Mouse (Mus musculus) bone marrow macrophage, adult 2 months (primary cell): Measurements from ENCODE around the gene Ctsz.

Experiments
- CTCF ChIP-seq: IDR thresholded peaks from 2 replicates; pipeline ENCODE4 v1.5.1; 2012; ENCODE audit warnings: low read depth, mild to moderate bottlenecking, low read length, moderate library complexity
- POLR2A ChIP-seq: IDR thresholded peaks from 2 replicates; pipeline ENCODE4 v1.6.1; 2012; ENCODE audit warnings: mild to moderate bottlenecking, low read depth, low read length, borderline replicate concordance

- TF ChIP-seq POLR2A (no peak), CTCF (no peak)
Observed at GRCm38 (mm10) chr2:174393383-174393782, 45.5 kb downstream of the Ctsz start.
